Mouse (Mus musculus) midbrain, embryonic 12.5 days (tissue): ENCODE data around the gene Erbb4. TPM values are rescaled to one million over a fixed set of nuclear protein-coding genes. Genes with fewer than 3 reads are reported as not detected.

Experiments
- ATAC-seq: fragments of 200-750 bp; cut with Nextera tagmentation; 2 replicates; pipeline ENCODE4 v1.8.0; 2017; ENCODE audit warnings: low read depth, moderate TSS enrichment, moderate library complexity; ENCODE audit not compliant: low FRiP score
- H3K27ac ChIP-seq: fragments of 300-500 bp; sonication (generic); replicated peaks from 2 replicates; pipeline ENCODE4 v1.5.1; 2016; ENCODE audit warnings: mild to moderate bottlenecking
- H3K27me3 ChIP-seq: fragments of 300-500 bp; sonication (generic); 2 replicates; pipeline ENCODE4 v1.6.1; 2016; ENCODE audit warnings: mild to moderate bottlenecking
- H3K36me3 ChIP-seq: fragments of 300-500 bp; sonication (generic); 2 replicates; pipeline ENCODE4 v1.6.1; 2016
- H3K4me1 ChIP-seq: fragments of 300-500 bp; sonication (generic); 2 replicates; pipeline ENCODE4 v1.6.1; 2016
- H3K4me2 ChIP-seq: fragments of 300-500 bp; sonication (generic); replicated peaks from 2 replicates; pipeline ENCODE4 v1.6.1; 2016; ENCODE audit warnings: mild to moderate bottlenecking, moderate library complexity
- H3K4me3 ChIP-seq: fragments of 300-500 bp; sonication (generic); 2 replicates; pipeline ENCODE4 v1.5.1; 2016; ENCODE audit warnings: mild to moderate bottlenecking
- H3K9ac ChIP-seq: fragments of 300-500 bp; sonication (generic); replicated peaks from 2 replicates; pipeline ENCODE4 v1.6.1; 2016; ENCODE audit warnings: mild to moderate bottlenecking, moderate library complexity
- H3K9me3 ChIP-seq: fragments of 300-500 bp; sonication (generic); 2 replicates; pipeline ENCODE4 v1.6.1; 2016; ENCODE audit warnings: mild to moderate bottlenecking
- WGBS: fragments of 180-500 bp; shearing (Covaris S2); methylation state at CpG from one replicate; pipeline ENCODE4 v1.1.7; 2016; 5-methylcytosine and 5-hydroxymethylcytosine counted together
- polyA plus RNA-seq: library from polyadenylated mRNA; unstranded; fragments of >200 nt; fragmentation: Nextera tagmentation; extraction: Ambion mirVana; gene quantifications from 2 replicates; pipeline ENCODE4 v1.2.1, GENCODE M21; 2016

Erbb4 gene
- polyA plus RNA-seq, 1 experiment from 2014 or later, result 11.1 TPM

DNA sequence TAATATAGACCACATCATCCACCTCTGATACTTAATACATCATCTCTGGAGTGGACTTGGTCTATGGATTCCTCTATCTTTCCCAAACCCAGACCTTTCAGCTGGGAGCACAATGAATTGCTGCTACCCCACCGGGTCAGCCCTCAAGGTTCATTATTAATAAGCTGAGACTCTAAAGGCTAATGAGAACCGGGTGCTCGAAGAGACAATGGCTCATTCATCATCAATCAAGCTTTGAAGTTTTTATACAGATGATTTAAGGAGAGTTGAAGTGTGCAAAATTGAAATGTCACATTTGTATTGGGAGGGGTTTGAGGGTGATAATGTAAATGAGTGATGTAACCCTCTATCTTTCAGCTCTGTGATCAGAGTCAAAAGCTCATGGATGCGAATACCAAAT is 706.7 kb downstream of the Erbb4 start:
- H3K36me3 ChIP-seq, result no peaks in the 10 kb centered on the region
- ATAC-seq, result peak; percentile 54; the same call in 1 of the 2 replicates
- H3K4me3 ChIP-seq, result no peak overlapping the region
- WGBS, result 31% methylated on average over 4 of the region's 4 CpGs
- peak overlapping the region; percentile 35; the same call in 1 of the 2 replicates for H3K27ac ChIP-seq
- H3K27me3 ChIP-seq, result no peaks in the 10 kb centered on the region
- no peak overlapping the region for H3K9ac ChIP-seq
- H3K4me2 ChIP-seq, result no peak overlapping the region
- peaks cover 5% of the 10 kb centered on the region; the same call in 1 of the 2 replicates for H3K4me1 ChIP-seq
- no peaks in the 10 kb centered on the region for H3K9me3 ChIP-seq

DNA sequence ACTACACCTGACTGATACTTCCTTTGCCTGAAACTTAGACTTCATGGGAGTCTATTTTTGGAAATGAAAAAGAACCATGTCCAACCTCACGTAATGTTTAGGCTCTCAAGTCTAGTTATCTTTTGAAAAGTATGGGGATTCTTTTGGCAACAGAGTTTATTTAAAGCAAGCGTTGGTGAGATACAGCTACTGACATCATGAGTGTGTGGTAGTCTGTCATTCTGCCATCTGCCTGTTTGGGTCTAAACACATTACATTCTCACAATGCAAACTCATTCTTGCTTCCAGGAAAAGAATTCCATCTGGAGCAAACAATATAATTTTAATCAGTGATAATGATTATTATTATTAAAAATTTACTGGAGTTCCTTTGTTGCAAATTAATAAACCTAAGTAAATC is 736.3 kb downstream of the Erbb4 start:
- Histone ChIP-seq H3K9ac (no peak overlapping the region), H3K4me1 (no peaks in the 10 kb centered on the region), H3K4me2 (no peak overlapping the region), H3K27ac (no peak overlapping the region), H3K36me3 (no peaks in the 10 kb centered on the region), H3K4me3 (no peak overlapping the region), H3K9me3 (no peaks in the 10 kb centered on the region), H3K27me3 (no peaks in the 10 kb centered on the region)
- WGBS, result 92% methylated on average over 2 of the region's 2 CpGs
- ATAC-seq, result no peak

DNA sequence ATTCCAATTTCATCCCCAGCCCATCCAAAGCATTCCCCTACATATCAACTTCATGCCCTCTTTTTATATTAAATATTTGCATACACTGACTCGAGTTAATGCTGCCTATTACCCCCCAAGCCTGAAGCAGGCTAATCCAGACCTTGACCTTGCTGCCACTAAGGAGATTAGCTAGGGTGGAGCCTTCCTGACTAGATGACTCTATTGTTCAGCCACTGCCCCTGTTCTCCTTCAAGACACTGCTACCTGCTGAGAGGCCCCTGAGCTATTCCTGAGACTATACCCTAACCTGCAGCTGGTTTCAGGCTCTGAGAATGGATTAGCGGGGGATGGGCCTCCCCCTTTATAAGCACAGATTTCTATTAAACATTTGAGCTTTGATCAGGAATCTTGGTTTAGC is 774.1 kb downstream of the Erbb4 start:
- Histone ChIP-seq H3K4me2 (no peak overlapping the region), H3K27ac (no peak overlapping the region), H3K4me3 (no peak overlapping the region), H3K27me3 (no peaks in the 10 kb centered on the region), H3K36me3 (no peaks in the 10 kb centered on the region), H3K9ac (no peak overlapping the region), H3K4me1 (no peaks in the 10 kb centered on the region), H3K9me3 (no peaks in the 10 kb centered on the region)
- no peak for ATAC-seq
- 26% methylated on average over 2 of the region's 2 CpGs for whole genome bisulfite sequencing

DNA sequence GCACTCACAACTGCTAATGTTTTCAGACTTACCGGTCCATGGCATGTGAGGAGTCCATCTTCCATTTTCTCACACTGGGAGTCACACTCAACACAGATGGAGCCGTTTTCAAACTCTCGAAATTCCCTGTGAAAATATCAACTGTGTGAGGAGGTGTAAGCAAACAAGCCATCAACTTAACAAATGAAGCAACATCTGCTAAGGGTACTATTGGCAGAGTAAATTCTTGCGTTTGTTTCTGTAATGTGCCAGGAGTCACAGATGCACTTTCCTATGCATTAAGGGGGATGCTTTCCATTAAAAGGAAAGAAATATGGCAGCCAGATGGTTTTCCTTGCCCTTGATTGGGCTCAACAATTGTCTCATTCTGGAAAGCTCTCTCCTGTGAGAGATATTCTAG is 802.0 kb downstream of the Erbb4 start:
- Histone ChIP-seq H3K27me3 (no peaks in the 10 kb centered on the region), H3K9me3 (no peaks in the 10 kb centered on the region), H3K27ac (no peak overlapping the region), H3K9ac (no peak overlapping the region), H3K4me2 (no peak overlapping the region), H3K36me3 (no peaks in the 10 kb centered on the region), H3K4me3 (no peak overlapping the region), H3K4me1 (no peaks in the 10 kb centered on the region)
- no peak for ATAC-seq
- 90% methylated on average over 4 of the region's 4 CpGs for WGBS

DNA sequence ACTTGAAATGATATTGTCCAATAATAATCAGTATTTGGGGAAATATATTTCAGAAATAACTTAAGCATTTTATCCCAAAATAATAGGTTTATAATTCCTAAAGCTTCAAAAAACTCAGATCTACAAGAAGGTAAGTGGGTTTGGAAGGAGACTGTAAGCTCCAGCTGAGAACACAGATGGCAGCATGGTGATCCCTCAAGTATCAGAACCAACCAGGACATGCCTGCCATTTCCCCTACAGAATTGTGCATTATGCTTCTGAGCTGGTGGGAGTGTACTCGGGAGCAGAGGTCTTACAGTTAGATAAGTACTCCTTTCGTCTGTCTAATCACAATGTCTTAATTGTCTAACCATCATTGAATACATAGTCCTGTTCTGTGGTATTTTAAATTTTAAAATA is 823.4 kb downstream of the Erbb4 start:
- H3K27me3 ChIP-seq, result no peaks in the 10 kb centered on the region
- H3K36me3 ChIP-seq, result no peaks in the 10 kb centered on the region
- H3K4me3 ChIP-seq, result no peak overlapping the region
- no peak overlapping the region for H3K27ac ChIP-seq
- H3K9me3 ChIP-seq, result no peaks in the 10 kb centered on the region
- H3K4me2 ChIP-seq, result no peak overlapping the region
- H3K4me1 ChIP-seq, result no peaks in the 10 kb centered on the region
- 79% methylated on average over 2 of the region's 2 CpGs for WGBS
- ATAC-seq, result no peak
- H3K9ac ChIP-seq, result no peak overlapping the region

DNA sequence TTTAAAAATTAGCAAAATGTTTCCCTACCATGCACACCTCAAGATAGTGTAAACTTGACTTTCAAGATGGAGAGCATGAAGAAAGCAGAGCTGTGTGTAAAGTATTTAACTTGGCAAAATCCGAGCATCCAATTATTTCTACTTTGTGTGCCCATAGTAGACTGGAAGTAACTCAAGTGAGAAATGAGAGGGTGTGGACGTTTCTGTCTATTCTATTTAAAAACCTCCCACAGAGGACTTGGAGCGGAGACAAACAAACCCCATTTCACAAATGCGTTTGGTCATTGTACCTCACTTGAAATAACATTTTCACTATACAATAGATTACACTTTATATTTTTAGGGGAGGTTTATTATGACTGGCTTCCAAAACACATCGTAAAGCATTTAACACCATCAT is 832.0 kb downstream of the Erbb4 start:
- Histone ChIP-seq H3K27me3 (no peaks in the 10 kb centered on the region), H3K27ac (no peak overlapping the region), H3K9ac (no peak overlapping the region), H3K4me3 (no peak overlapping the region), H3K4me2 (no peak overlapping the region), H3K9me3 (no peaks in the 10 kb centered on the region), H3K36me3 (no peaks in the 10 kb centered on the region), H3K4me1 (no peaks in the 10 kb centered on the region)
- ATAC-seq, result no peak
- WGBS, result 67% methylated on average over 5 of the region's 5 CpGs

DNA sequence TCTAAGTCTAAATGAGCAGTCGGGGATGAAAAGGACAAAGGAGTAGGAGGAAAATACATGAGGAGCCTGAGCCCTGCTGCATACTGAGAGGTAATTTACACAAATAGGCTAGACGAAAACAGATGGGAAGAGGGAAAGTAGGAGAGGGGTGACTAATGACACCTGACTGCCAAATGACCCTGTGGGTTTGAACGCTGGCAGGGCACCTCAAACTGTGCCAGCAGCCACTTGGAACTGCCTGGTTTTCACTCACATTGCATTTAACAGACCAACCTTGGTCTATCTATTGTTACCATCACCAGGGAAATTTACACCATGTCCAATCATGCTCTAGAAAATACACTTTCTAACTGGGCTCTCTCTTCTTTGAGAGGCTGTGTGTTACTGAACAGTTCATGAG is 929.3 kb downstream of the Erbb4 start:
- Histone ChIP-seq H3K4me3 (no peak overlapping the region), H3K4me1 (peaks cover 7% of the 10 kb centered on the region; the same call in 1 of the 2 replicates), H3K36me3 (no peaks in the 10 kb centered on the region), H3K4me2 (no peak overlapping the region), H3K9ac (no peak overlapping the region), H3K27ac (peak overlapping the region; percentile 46; the same call in 1 of the 2 replicates), H3K9me3 (no peaks in the 10 kb centered on the region), H3K27me3 (no peaks in the 10 kb centered on the region)
- WGBS, result 17% methylated on average over 3 of the region's 3 CpGs
- 0 out of 2 replicates have a peak, but pooled peaks have one; percentile 54 for ATAC-seq

DNA sequence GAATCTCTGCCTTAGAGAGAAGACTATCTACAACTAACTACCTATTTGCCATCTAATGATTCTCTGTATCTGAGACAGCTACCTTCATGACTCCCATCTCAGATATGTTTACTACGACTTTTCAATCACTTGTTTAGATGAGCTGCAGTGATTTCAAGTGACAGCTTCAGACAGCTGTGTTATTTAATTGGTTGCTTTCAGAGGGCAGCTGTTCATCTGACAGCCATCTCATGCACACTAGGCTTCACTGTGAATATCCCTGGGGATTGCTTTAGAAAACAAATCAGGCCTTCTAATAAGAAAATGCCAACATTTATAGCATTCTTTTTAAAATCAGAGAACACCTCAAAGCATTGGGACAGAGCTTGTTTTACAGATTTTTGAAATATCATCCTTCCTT is 952.6 kb downstream of the Erbb4 start:
- no peak overlapping the region for H3K4me2 ChIP-seq
- no peaks in the 10 kb centered on the region for H3K4me1 ChIP-seq
- no peaks in the 10 kb centered on the region for H3K36me3 ChIP-seq
- no peaks in the 10 kb centered on the region for H3K9me3 ChIP-seq
- H3K4me3 ChIP-seq, result no peak overlapping the region
- no peak overlapping the region for H3K27ac ChIP-seq
- 60% methylated on average over 1 of the region's 1 CpGs for whole genome bisulfite sequencing
- H3K27me3 ChIP-seq, result no peaks in the 10 kb centered on the region
- ATAC-seq, result 0 out of 2 replicates have a peak, but pooled peaks have one; percentile 34
- no peak overlapping the region for H3K9ac ChIP-seq

DNA sequence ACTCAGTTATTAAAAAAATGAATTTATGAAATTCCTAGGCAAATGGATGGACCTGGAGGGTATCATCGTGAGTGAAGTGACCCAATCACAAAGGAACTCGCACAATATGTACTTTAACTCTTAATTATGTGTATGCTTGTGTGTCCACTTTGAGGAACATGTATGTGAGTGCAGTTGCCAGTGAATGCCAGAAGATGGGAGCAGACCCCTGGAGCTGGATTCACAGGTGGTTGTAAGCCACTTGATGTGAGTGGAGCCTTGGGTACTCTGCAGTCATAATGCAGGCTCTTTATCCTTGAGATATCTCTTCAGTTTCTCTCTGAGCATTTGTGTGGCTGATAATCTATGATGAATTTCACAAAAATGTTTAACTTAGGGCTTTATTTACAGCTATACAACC is 957.3 kb downstream of the Erbb4 start:
- H3K27ac ChIP-seq, result no peak overlapping the region
- no peak overlapping the region for H3K4me3 ChIP-seq
- no peak overlapping the region for H3K9ac ChIP-seq
- H3K9me3 ChIP-seq, result no peaks in the 10 kb centered on the region
- 83% methylated on average over 2 of the region's 2 CpGs for WGBS
- H3K4me2 ChIP-seq, result no peak overlapping the region
- no peak for ATAC-seq
- H3K27me3 ChIP-seq, result no peaks in the 10 kb centered on the region
- H3K4me1 ChIP-seq, result no peaks in the 10 kb centered on the region
- H3K36me3 ChIP-seq, result no peaks in the 10 kb centered on the region

DNA sequence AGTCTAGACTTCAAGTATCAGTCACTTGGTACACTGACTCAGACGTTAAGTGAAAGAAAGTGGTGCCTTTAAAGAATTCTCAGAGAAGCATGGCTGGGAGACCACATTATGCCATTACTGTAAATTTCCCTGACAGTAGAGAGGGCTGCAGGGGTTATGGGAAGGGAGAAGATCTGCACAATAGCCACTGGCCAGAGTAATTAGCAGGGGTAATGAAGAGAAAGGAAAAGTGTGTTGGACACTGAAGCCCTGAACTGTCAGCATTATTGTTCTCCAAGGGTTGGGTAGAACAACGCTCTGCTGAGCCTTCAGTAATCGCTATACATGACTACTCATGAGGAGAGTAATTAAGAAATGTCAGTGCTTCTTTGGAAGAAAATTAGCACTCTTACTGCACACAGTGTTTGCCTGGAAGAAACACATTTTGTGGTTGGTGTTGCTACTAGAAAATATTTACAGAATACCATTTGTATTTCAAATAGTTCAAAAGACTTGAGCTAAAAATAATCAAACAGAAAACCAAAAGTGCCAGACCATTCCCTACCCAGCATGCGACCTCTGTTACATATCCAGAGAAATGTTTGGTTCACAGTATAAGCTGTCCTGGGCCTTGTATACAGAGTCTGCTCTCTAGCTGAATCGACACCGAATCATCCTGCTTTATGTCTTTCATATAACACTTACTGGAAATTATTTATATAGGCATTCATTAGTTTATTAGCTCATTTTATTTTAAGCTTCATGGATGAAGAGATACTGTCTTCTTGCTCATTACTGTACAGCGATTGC is 965.1 kb downstream of the Erbb4 start:
- no peak overlapping the region for H3K4me2 ChIP-seq
- ATAC-seq, result peak; percentile 56; the same call in 1 of the 2 replicates
- H3K9me3 ChIP-seq, result no peaks in the 10 kb centered on the region
- peaks cover 3% of the 10 kb centered on the region; the same call in 1 of the 2 replicates for H3K4me1 ChIP-seq
- H3K9ac ChIP-seq, result no peak overlapping the region
- H3K4me3 ChIP-seq, result no peak overlapping the region
- no peaks in the 10 kb centered on the region for H3K27me3 ChIP-seq
- no peaks in the 10 kb centered on the region for H3K36me3 ChIP-seq
- 58% methylated on average over 7 of the region's 7 CpGs for WGBS
- no peak overlapping the region for H3K27ac ChIP-seq

DNA sequence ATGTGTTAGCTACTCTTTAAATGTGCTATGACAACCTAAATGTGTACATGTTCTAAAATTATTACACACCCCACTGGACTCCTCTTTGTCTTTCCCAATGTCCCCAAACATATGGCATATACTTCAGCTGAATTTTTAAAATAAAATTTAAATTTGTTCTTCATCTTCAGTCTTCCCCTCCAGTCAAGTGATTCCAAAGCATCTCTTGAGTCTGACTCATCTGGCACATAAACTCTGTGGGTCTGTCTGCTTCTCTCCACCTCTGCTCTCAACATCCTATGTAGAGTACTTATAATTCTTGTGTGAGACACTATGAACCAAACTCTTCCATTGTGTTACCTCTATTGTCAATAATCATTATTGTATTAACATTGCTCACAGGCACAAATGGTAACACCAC is 972.9 kb downstream of the Erbb4 start:
- no peak for ATAC-seq
- no peaks in the 10 kb centered on the region for H3K27me3 ChIP-seq
- H3K4me2 ChIP-seq, result no peak overlapping the region
- no peak overlapping the region for H3K27ac ChIP-seq
- H3K4me1 ChIP-seq, result no peaks in the 10 kb centered on the region
- H3K36me3 ChIP-seq, result no peaks in the 10 kb centered on the region
- H3K9ac ChIP-seq, result no peak overlapping the region
- no peak overlapping the region for H3K4me3 ChIP-seq
- H3K9me3 ChIP-seq, result no peaks in the 10 kb centered on the region

DNA sequence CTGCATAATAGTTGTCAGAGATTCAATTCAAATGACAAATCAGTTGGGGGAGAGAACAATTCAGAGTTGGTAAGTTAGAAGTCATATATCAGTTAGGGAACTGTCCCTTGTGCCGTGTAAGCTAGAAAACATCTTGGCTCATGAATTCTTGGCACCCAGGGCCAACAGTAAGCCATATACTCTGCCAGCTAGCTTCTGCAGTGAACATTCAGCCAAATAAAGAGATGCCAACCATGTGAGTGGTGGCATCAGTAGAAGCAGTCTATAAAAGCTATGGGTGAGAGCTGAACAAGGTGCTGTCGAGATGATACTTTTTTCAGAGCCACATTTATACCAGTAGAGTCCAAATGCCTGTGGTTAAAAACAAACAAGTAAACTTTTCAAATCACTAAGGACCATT is 973.4 kb downstream of the Erbb4 start:
- WGBS, result 91% methylated on average over 2 of the region's 2 CpGs
- H3K4me2 ChIP-seq, result no peak overlapping the region
- H3K36me3 ChIP-seq, result no peaks in the 10 kb centered on the region
- no peak for ATAC-seq
- no peaks in the 10 kb centered on the region for H3K4me1 ChIP-seq
- no peaks in the 10 kb centered on the region for H3K27me3 ChIP-seq
- H3K9ac ChIP-seq, result no peak overlapping the region
- H3K4me3 ChIP-seq, result no peak overlapping the region
- H3K9me3 ChIP-seq, result no peaks in the 10 kb centered on the region
- no peak overlapping the region for H3K27ac ChIP-seq

DNA sequence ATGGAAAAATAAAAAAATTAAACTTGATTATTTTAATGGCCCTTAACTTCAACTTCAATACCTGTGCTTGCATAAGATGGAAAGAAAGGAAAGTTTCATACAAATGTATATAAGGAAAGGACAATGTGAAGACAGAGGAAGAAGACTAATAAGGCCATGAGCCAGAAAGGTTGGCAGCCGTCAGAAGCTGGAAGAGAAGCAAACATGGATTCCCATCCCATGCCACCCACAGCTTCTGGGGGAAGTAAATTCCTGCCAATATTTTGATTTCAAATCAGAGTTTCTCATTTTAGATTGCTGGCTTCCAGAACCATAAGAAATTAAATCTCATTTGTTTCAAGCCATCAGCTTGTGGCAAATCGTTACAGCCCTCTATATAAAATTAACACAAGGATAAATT is 984.3 kb downstream of the Erbb4 start:
- Histone ChIP-seq H3K9ac (no peak overlapping the region), H3K4me1 (peaks cover 5% of the 10 kb centered on the region; the same call in 1 of the 2 replicates), H3K4me3 (no peak overlapping the region), H3K9me3 (no peaks in the 10 kb centered on the region), H3K36me3 (no peaks in the 10 kb centered on the region), H3K27me3 (no peaks in the 10 kb centered on the region), H3K27ac (no peak overlapping the region), H3K4me2 (no peak overlapping the region)
- 85% methylated on average over 2 of the region's 2 CpGs for WGBS
- ATAC-seq, result no peak
